In the genomic region with DNA sequence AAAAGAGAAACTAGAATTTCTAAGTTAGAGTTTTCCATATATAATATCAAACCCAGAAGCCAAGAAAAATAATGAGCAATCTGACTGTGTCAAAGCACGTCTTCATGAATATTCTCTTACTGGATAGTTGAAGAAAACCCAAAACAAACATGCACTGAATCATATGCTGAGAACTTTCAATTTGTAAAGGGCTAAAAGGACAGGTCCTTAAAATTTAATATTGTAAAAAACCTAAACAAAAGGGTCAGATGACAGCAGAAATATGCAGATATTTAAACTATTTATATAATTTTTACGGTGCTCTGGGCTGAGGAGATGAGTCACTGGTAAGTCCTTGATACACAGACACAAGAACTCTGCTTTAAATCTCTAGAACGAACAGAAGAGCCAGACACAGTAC, we compare ENCODE assay signal across 14 mouse cellular contexts.
"Had no signal": no experiment of that assay in that cellular context is flagged by ENCODE, and none has a peak within 500 bp of the region (broad histone marks: within the 10 kb centered on the region; RNA-seq: fewer than 3 reads in every experiment).

No protein-coding gene starts in this region.

- H3K27me3 ChIP-seq: limb, embryonic 12.5 days; lung, embryonic 15.5 days; megakaryocyte, embryonic 14.5 days; midbrain, embryonic 12.5 days had no signal

- H3K9me3 ChIP-seq: limb, embryonic 12.5 days; liver, embryonic 13.5 days; lung, embryonic 15.5 days; midbrain, embryonic 12.5 days had no signal

- H3K4me1 ChIP-seq: limb, embryonic 12.5 days; lung, embryonic 15.5 days; midbrain, embryonic 12.5 days had no signal

- H3K4me3 ChIP-seq: layer of hippocampus, adult 2 months; limb, embryonic 12.5 days; liver, embryonic 13.5 days; lung, embryonic 15.5 days; megakaryocyte, embryonic 14.5 days; midbrain, embryonic 12.5 days had no signal

- ATAC-seq: liver, postnatal 0 days; midbrain, embryonic 16.5 days had no signal

- H3K36me3 ChIP-seq: limb, embryonic 12.5 days; liver, embryonic 13.5 days; lung, embryonic 15.5 days; midbrain, embryonic 12.5 days had no signal

- DNase-seq: kidney, postnatal 36 days; liver; liver, embryonic 13.5 days; liver, postnatal 0 days; lung, postnatal 14 days; right cerebral cortex, postnatal 14 days; thymus, postnatal 4 days had no signal

- H3K9ac ChIP-seq: limb, embryonic 12.5 days; liver, embryonic 13.5 days; liver, postnatal 0 days; lung, embryonic 15.5 days; midbrain, embryonic 12.5 days had no signal

- H3K27ac ChIP-seq: layer of hippocampus, adult 2 months; limb, embryonic 12.5 days; liver, embryonic 13.5 days; lung, embryonic 15.5 days; macrophage; midbrain, embryonic 12.5 days had no signal

- H3K4me2 ChIP-seq: limb, embryonic 12.5 days; liver, embryonic 13.5 days; lung, embryonic 15.5 days; midbrain, embryonic 12.5 days had no signal
